Mouse (Mus musculus) left cerebral cortex, postnatal 4 days (tissue): Measurements from ENCODE around the gene Zfp59. TPM values are rescaled to one million over a fixed set of nuclear protein-coding genes. Genes with fewer than 3 reads are reported as not detected.
A peak's percentile ranks its signal among the peaks of the same experiment; 100 is the strongest.
"Not testable (repeated sequence)": the region's sequence is repeated elsewhere in the genome, so short reads cannot be mapped to it uniquely, and the experiment has no call there.

ENCODE experiments used
- DNase-seq: peaks from one replicate; pipeline ENCODE4 v3.0.0-alpha.2; 2022
- intact Hi-C: fragments of 180-260 bp; cut with DNase I; formaldehyde crosslinking; loops from one replicate; pipeline ENCODE4 v1.15.1; 2025
- total RNA-seq, 2 experiments: library from RNA; stranded (reverse); gene quantifications; 2 replicates each; pipeline ENCODE4 v1.2.3; 2021

Gene Zfp59
- total RNA-seq, result 1 to 10 TPM; 5.8 to 6.2 TPM

- DNase-seq, result peak; percentile 92
- intact Hi-C loops, result no loop called here
Measured at GRCm38 (mm10) chr7:27838323-27839249, at the start of gene Zfp59. TSS of gene Zfp59 (plus strand) at chr7:27838607.

DNA sequence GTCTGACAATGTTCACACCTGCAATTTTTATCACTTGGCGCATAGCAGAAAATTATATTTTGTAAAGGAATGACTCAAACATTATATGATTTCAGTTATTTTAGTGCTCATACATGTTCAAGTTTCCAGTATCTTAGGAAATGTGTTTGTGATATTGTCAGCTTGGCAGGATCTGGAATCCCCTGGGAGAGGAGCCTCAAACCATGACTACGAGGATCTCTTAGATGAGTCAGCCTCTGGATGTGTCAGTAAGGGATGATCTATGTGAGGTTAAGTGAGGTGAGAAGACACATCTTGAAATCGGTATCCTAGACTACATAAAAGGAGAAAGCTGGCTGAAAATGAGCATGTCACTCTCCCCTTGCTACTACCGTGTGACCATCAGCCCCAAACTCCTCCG is 49.1 kb upstream of the Zfp59 start:
- intact Hi-C loops, result no loop called here
- DNase-seq, result no peak

DNA sequence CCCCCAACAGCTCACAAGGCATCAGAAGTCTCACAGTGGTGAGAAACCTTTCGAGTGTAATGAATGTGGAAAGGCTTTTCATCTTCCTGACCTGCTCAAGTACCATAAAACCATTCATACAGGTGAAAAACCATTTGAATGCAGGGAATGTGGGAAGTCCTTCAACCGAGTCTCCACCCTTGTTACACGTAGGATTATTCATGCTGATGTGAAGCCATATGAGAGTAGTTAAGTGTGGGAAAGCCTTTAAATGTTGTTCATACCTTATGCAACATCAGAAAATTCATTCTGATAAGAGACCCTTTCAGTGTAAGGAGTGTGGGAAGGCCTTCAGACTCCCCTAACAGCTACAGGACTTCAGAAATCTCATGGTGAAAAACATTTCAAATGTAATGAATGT is 44.5 kb upstream of the Zfp59 start:
- DNase-seq, intact Hi-C loops: not testable (repeated sequence)

GRCm38 (mm10) chr7:27794566-27794965 is 43.8 kb upstream of the Zfp59 start:
- intact Hi-C loops, result no loop called here
- no peak for DNase-seq

- intact Hi-C loops, result no loop called here
Measured at GRCm38 (mm10) chr7:27797906-27798811, 40.2 kb upstream of the Zfp59 start.

DNA sequence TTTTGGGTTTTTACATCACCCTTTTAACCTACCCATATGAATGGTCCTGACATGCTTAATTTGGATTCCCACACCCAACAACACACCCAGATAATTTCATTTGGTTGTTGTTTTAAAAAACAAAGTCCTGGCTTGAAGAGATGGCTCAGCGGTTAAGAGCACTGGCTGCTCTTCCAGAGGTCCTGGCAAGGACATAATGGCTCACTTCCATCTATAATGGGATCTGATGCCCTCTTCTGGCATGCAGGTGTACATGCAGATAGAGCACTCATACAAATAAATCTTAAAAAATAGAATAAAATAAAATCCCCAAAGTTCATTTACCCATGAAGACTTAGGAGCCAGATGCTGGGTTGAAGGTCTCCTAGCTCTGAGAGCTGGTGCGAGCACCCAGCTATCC is 37.3 kb upstream of the Zfp59 start:
- intact Hi-C loops, result loop anchor here (10.0 kb wide), 1 partner anchor 56 kb away; no protein-coding TSS in a partner anchor
- DNase-seq, result no peak

More at GRCm38 (mm10) chr7:27797906-27798811, 40.2 kb upstream of the Zfp59 start:
- DNase-seq, result no peak

GRCm38 (mm10) chr7:27802986-27803385 is 35.4 kb upstream of the Zfp59 start:
- intact Hi-C loops, result loop anchor here (10.0 kb wide), 1 partner anchor 58 kb away; no protein-coding TSS in a partner anchor
- DNase-seq, result no peak

GRCm38 (mm10) chr7:27804297-27805030 is 33.9 kb upstream of the Zfp59 start:
- DNase-seq, result peak; percentile 66

DNA sequence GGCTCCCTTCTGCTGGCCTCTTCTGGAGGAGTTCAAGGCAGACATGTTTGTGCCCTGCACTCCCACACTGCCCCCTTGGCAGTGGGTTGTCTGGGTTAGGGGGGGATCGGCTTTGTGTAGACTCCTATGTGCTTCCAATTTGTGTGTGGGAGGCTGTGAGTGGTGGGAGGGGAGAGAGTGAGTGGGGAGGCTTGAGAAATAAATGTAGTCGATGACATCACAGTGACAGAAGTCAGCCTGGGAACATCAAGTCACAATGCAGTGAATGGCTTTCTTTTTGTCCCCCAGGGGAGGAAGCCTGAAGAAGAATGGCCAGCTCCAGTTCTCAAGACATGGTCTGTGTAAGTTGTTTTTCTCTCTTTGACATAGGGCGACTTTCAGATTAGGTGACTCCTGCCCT is 31.5 kb upstream of the Zfp59 start, which contains the start of gene Zfp626:
Gene Zfp626 (plus strand): TSS at position 301 of the 400 bp plus-strand sequence.
- intact Hi-C loops, result loop anchor here (10.0 kb wide), 1 partner anchor 62 kb away; no protein-coding TSS in a partner anchor

More at GRCm38 (mm10) chr7:27804297-27805030, 33.9 kb upstream of the Zfp59 start:
- intact Hi-C loops, result loop anchor here (10.0 kb wide), 1 partner anchor 60 kb away; no protein-coding TSS in a partner anchor

DNA sequence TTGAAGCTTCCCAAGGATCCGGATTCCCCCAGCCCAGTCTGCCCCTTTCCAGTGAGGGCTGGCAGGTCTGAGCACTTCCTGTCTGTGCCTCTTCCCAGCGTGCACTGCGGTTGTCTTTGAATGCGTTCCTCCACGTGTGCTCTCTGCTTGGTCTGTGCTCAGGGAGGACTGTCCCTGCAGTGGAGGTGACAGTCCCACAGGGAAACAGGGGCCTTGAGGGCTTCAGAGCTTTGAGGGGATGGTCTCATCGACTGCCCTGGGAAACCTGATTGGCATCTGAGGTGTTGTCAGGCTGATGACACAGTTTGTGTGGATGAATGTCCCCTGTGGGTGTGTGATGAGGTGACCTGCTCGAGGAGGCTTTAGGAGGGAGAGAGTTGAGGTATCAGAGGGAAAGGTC is 31.1 kb upstream of the Zfp59 start:
- not testable (repeated sequence) for DNase-seq
- intact Hi-C loops, result loop anchor here (10.0 kb wide), 1 partner anchor 63 kb away; no protein-coding TSS in a partner anchor

More for the DNA sequence above, 31.5 kb upstream of the Zfp59 start, which contains the start of gene Zfp626:
- not testable (repeated sequence) for DNase-seq

- no peak for DNase-seq
- intact Hi-C loops, result no loop called here
Measured at GRCm38 (mm10) chr7:27818526-27819110, 19.8 kb upstream of the Zfp59 start.

DNA sequence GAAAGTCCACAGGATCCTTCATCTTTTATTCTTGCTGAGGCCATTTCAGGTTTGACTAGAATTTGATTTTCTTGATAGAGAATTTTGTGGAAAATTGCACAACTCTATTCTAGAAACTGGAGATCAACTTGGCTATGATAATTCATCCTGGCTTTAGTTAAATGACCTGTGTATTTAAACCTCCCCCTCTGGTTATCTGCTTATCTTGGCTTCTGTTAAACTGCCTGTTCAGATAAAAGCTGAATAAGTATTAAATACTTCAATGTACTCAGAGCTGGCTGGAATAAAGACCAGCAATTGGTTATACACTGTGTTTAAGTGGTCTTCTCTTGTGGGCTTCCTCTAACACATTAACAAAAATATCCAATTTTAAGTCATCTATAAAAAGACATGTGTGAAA is 15.8 kb upstream of the Zfp59 start:
- intact Hi-C loops, result no loop called here

DNA sequence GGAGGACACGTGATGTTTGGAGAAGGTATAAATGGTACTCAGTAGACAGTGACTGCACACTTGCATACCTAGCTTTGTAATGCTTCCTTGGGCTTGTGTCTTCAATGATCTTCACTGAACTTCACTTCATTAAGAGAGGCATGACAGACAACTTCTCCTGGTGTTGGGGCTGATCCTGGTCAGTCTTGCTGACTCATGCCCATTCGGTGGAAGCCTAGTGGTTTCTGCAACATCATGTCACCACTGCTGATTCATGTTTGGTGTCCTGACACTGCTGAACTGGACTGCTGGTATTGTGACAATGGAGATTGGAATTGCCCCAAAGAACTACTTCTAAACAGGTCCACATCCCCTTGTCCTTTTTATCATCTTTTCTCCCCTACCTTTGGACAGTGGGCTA is 4.3 kb upstream of the Zfp59 start:
- no peak for DNase-seq
- intact Hi-C loops, result no loop called here

More for the DNA sequence above, 15.8 kb upstream of the Zfp59 start:
- no peak for DNase-seq

GRCm38 (mm10) chr7:27837896-27838295 is 511 bp upstream of the Zfp59 start:
- intact Hi-C loops, result no loop called here
- peak; percentile 5 for DNase-seq

- no peak for DNase-seq
- intact Hi-C loops, result no loop called here
Measured at GRCm38 (mm10) chr7:27839596-27839995, 1.2 kb downstream of the Zfp59 start.

DNA sequence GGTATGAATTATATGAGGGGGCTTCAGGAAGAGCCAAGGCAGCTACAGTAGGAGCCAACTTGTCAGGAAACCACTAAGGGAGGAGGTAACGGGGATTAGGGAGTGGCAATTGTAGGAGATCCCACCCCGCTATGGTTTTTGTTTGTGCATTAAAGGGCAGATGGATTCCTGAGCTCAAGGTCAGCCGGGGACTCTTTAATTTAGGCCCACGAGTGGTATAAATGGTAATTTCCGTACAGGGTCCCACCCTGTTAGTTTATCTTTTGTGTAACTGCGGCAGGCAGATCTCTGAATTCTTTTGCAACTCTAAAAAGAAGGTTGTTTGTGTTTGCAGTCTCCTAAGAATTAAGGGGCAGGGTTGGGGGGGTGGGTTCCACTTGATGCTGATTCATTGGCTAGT is 1.7 kb downstream of the Zfp59 start:
- intact Hi-C loops, result no loop called here
- DNase-seq, result no peak

DNA sequence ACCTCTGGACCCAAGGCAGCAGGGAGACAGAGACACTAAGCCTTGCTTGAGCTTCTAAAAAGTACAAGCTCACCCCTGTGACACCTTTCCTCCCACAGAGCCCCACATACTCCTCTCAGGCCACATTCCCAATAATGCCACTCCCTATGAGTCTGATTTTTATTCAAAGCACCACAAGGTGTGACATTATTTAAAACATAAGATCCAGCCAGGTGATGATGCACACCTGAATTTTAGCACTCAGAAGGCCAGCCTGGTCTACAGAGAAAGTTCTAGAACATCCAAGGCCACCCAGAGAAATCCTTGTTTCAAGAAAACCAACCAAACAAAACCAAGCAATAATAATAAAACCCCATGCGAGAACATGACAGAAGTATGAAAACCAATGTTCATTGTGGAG is 18.8 kb downstream of the Zfp59 start, which contains the start of gene Zfp607a:
Gene Zfp607a (plus strand): TSS at position 301 of the 400 bp plus-strand sequence.
- intact Hi-C loops, result no loop called here
- DNase-seq, result no peak

DNA sequence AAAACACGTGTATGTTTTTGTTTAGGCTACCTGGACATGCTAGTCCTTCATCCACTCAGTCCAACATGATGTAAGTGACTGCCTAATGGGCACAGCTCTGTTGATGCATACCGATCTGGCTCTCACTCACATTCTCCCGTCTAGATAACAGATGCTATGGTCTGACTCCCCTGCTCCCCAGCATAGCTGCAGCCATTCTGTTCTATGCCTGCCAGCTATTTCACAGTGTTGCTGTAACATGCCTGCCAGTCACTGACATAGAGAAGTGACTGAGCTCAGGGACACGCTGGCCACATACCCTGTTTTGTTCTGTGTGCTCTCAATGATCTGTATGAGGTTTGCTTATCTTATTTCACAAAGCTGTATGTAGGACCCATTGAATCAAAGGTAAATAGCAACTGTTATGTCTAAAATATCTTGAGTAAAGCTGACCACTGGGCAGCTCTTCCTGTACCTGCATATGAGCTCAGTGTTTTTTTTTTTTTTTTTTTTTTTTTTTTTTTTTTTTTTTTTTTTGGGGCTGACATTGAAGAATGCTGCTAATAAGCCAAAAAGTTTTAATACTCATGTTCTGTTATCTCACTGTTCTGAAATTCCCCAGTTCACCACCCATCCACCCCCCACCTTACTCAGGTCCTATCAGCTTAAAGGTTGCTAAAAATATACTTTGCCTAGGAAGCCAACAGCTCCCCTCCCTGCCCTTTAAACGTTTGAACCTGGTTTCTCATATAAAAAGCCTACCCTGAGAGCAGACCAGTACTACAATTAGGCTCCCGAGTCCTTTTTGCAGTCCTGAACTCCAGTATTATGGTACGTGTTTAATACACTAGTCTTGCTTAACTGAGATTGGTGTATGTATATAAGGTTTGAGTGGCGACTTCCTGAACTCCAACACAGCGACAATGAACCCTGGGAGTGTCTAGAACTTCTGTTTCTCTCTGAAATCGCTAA is 21.2 kb downstream of the Zfp59 start:
- peak; percentile 18 for DNase-seq
- intact Hi-C loops, result loop anchor here (10.0 kb wide), 1 partner anchor 65 kb away; the partner anchor contains the start of gene Zfp974
